Mouse (Mus musculus): Measurements from ENCODE around the gene Colgalt1. TPM values are rescaled to one million over a fixed set of nuclear protein-coding genes. Genes with fewer than 3 reads are reported as not detected.
A peak's percentile ranks its signal among the peaks of the same experiment; 100 is the strongest.

Gene Colgalt1
- total and polyA plus RNA-seq, 3 experiments = 72.0 to 85.3 (median 73.7) TPM

GRCm38 (mm10) chr8:71610822-71611651 lies at the start of gene Colgalt1 (continued):
- no peak for TF ChIP-seq EP300 (IDR thresholded peaks at IDR 0.05; ENCODE audit: low read length)

DNA sequence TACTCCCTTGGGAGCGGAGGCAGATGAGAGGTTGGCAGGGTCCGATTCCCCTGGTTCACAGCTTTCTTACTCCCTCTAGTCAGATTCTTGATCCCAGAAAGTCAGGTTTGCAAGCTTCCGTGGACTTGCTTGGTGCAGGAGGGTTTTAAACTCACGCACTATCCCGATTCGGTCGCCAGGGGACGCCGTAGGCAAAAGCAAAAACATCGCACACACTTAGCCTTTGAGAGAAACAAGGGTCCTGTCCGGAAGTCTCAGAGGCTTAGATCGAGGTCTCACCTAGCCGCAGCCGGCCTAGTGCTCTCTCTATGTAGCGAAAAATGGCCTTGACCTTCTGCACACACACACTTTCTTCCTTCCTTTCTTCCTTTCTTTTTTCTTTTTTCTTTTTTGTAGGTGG lies 49.4 kb upstream of the Colgalt1 start:
- in situ Hi-C loops (cut with MboI; ENCODE audit: low pct_ligation_motif_present, low pct_unique_long_range_greater_than_20kb, low sequenced_read_pairs) (loop anchor here (5.0 kb wide), 1 partner anchor 71 kb away; no protein-coding TSS in a partner anchor), dilution Hi-C loops (cut with MboI; ENCODE audit: extremely low pct_ligation_motif_present, extremely low pct_unique_long_range_greater_than_20kb, low sequenced_read_pairs) (no loop called here)
- Histone ChIP-seq H3K4me2 (ENCODE audit: insufficient read depth, low read depth, poor library complexity, severe bottlenecking) (no peak overlapping the region), H3K79me2 (replicated peaks; ENCODE audit: control insufficient read depth, extremely low read depth, insufficient read depth, poor library complexity, severe bottlenecking) (no peaks in the 10 kb centered on the region), H3K27ac (ENCODE audit: insufficient read depth, low read depth) (no peak overlapping the region), H3K4me3 (replicated peaks in 1 of 3; ENCODE audit: low read depth in 2 of 3, low read length in 2 of 3, poor library complexity in 1 of 3) (no peak overlapping the region), H3K4me1 (ENCODE audit: control insufficient read depth in 1 of 2, insufficient read depth in 2 of 2) (peaks cover 10 to 20% of the 10 kb centered on the region in 2 experiments), H3K36me3 (replicated peaks in 1 of 2; ENCODE audit: control insufficient read depth in 1 of 2, insufficient read depth in 1 of 2, low read length in 1 of 2) (no peaks in the 10 kb centered on the region), H3K27me3 (replicated peaks) (peaks cover 20% of the 10 kb centered on the region), H3K9ac (ENCODE audit: insufficient read depth, low read depth) (no peak overlapping the region), H3K9me3 (replicated peaks; ENCODE audit: low read length) (peaks cover 16% of the 10 kb centered on the region)
- peak; percentile 77 for DNase-seq (ENCODE audit: extremely low read depth)
- TF ChIP-seq HCFC1 (IDR thresholded peaks at IDR 0.05; ENCODE audit: low read depth, low read length) (no peak), CHD1 (IDR thresholded peaks at IDR 0.05; ENCODE audit: low read depth, low read length) (no peak), TBP (conservative IDR thresholded peaks at IDR 0.05; ENCODE audit: low read depth, low read length) (no peak), ZKSCAN1 (IDR thresholded peaks at IDR 0.05; ENCODE audit: borderline replicate concordance, low read depth, low read length) (no peak), NRF1 (IDR thresholded peaks at IDR 0.05; ENCODE audit: low read depth, low read length) (no peak), ELF1 (IDR thresholded peaks at IDR 0.05; ENCODE audit: low read depth, low read length) (peak; percentile 70), MXI1 (IDR thresholded peaks at IDR 0.05; ENCODE audit: low read depth, low read length) (no peak; the same call in 1 of the 2 replicates), MAX (IDR thresholded peaks at IDR 0.05; ENCODE audit: low read length) (no peak; the same call in 1 of the 2 replicates), KAT2A (IDR thresholded peaks at IDR 0.05; ENCODE audit: insufficient replicate concordance, low read length) (no peak), E2F4 (IDR thresholded peaks at IDR 0.05; ENCODE audit: insufficient replicate concordance, low read depth, low read length) (no peak), GABPA (IDR thresholded peaks at IDR 0.05; ENCODE audit: insufficient replicate concordance, low read depth, low read length) (no peak), IRF4 (IDR thresholded peaks at IDR 0.05; ENCODE audit: low read depth, low read length) (no peak), EP300 (IDR thresholded peaks at IDR 0.05; ENCODE audit: low read length) (no peak), MAZ (IDR thresholded peaks at IDR 0.05; ENCODE audit: low read depth, low read length) (no peak), ZC3H11A (IDR thresholded peaks at IDR 0.05; ENCODE audit: low read depth, low read length) (peak; percentile 94), PAX5 (IDR thresholded peaks at IDR 0.05; ENCODE audit: low read length) (no peak), POLR2AphosphoS2 (IDR thresholded peaks at IDR 0.05; ENCODE audit: low read depth, low read length) (no peak), ZNF384 (IDR thresholded peaks at IDR 0.05; ENCODE audit: low read depth, low read length) (no peak), USF1 (IDR thresholded peaks at IDR 0.05; ENCODE audit: low read depth, low read length) (no peak), JUN (IDR thresholded peaks at IDR 0.05; ENCODE audit: insufficient read depth, low read depth, low read length) (no peak), MYC (IDR thresholded peaks at IDR 0.05; ENCODE audit: low read depth, low read length) (peak; percentile 52; the same call in 1 of the 2 replicates), MEF2A (IDR thresholded peaks at IDR 0.05; ENCODE audit: borderline replicate concordance, low read depth, low read length) (no peak), NELFE (IDR thresholded peaks at IDR 0.05; ENCODE audit: low read depth, low read length) (peak; percentile 37; the same call in 1 of the 2 replicates), USF2 (conservative IDR thresholded peaks at IDR 0.05; ENCODE audit: low read depth, low read length) (no peak), UBTF (IDR thresholded peaks at IDR 0.05; ENCODE audit: low read depth, low read length) (no peak), POLR2A (IDR thresholded peaks at IDR 0.05; ENCODE audit: low read depth, low read length) (no peak), CHD2 (IDR thresholded peaks at IDR 0.05; ENCODE audit: low read length) (no peak), CTCF (conservative IDR thresholded peaks at IDR 0.05 in 1 of 2, IDR thresholded peaks at IDR 0.05 in 1 of 2; ENCODE audit: low read depth in 2 of 2, low read length in 2 of 2) (peak; percentile 90 to 99), ETS1 (conservative IDR thresholded peaks at IDR 0.05; ENCODE audit: low read depth, low read length) (no peak), ZMIZ1 (IDR thresholded peaks at IDR 0.05; ENCODE audit: low read depth, low read length) (no peak), BHLHE40 (IDR thresholded peaks at IDR 0.05; ENCODE audit: low read depth, low read length) (no peak), SIN3A (IDR thresholded peaks at IDR 0.05; ENCODE audit: low read length) (no peak), RCOR1 (conservative IDR thresholded peaks at IDR 0.05; ENCODE audit: low read depth, low read length) (no peak), TCF12 (IDR thresholded peaks at IDR 0.05; ENCODE audit: low read depth, low read length) (no peak), SMC3 (IDR thresholded peaks at IDR 0.05; ENCODE audit: low read depth, low read length) (peak; percentile 100), MAFK (IDR thresholded peaks at IDR 0.05; ENCODE audit: insufficient replicate concordance, low read length) (no peak), RAD21 (IDR thresholded peaks at IDR 0.05; ENCODE audit: low read depth, low read length) (peak; percentile 99)

Data from CH12.LX (cell line).